Mouse (Mus musculus) gastrocnemius, adult 18-20 months (tissue): Measurements from ENCODE around the gene Cep57l1. TPM values are rescaled to one million over a fixed set of nuclear protein-coding genes. Genes with fewer than 3 reads are reported as not detected.

Experiments
- DNase-seq: peaks from one replicate; pipeline ENCODE4 v3.0.0; 2021; ENCODE audit warnings: low spot score
- total RNA-seq, 2 experiments: library from RNA; stranded (reverse); gene quantifications; 2 replicates each; pipeline ENCODE4 v1.2.3; 2021

The Cep57l1 gene
- total RNA-seq, 2 experiments from 2014 or later: 2.0 to 2.6 TPM

DNA sequence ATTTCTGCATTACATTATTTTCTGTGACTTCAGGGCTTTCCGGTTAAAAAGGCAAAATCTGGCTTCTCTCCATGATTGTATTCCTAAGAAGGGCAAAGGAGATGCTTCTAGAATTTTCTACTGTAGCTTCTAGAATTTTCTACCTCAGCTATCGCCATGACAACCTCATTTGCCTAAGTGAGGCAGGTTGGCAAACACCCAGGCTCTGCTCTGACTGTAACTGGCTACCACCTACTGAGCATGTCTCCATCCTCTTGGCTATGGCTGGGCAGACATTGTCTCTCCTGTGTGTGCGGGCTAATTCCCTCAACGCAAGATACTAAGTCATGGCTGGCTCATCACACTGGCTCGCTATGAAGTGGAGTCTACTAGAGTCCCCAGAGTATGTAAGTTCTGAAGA, 63.1 kb downstream of the Cep57l1 start:
- DNase-seq: no peak

- DNase-seq: no peak
These were observed 65.7 kb downstream of the Cep57l1 start for GRCm38 (mm10) chr10:41744006-41744405.

GRCm38 (mm10) chr10:41740221-41740620, 69.5 kb downstream of the Cep57l1 start:
- no peak for DNase-seq

DNA sequence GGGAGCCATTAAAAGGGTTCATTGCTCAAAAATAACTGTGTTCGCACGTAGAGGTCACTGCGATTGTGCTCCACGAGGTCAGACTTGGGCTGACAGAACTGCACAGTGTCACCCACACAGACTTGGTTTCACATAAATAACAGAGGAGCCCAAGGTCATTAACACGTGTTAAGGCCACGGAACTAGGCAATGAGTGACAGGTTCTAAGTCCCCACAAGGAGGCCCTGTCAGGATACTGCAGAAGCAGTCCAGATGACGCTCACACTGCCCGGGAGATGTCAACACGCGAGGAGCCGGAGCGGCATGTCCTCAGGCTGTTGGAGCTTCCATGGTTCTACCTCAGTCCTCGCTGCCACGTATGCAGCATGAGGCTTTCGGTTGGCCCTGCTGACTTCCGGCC, 72.4 kb downstream of the Cep57l1 start:
- DNase-seq: no peak

DNA sequence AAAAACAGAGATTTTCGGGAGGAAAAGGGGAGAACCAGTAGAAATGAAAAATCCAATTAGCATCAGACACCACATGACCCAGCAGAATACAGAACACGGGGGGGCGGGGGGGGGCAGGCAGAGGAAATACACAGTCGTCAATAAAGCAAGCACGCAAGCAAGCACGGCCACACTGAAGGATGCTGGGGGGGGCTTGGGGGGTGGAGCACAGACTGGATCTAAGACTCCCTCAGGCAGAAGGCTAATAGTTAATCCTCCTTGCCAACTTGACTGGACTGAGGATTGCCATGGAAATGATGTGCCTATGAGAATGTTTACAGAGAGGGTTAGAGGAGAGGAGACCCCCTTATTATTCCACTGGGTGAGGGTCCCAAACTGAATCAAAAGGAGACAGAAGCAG, 74.3 kb downstream of the Cep57l1 start:
- DNase-seq: no peak

DNA sequence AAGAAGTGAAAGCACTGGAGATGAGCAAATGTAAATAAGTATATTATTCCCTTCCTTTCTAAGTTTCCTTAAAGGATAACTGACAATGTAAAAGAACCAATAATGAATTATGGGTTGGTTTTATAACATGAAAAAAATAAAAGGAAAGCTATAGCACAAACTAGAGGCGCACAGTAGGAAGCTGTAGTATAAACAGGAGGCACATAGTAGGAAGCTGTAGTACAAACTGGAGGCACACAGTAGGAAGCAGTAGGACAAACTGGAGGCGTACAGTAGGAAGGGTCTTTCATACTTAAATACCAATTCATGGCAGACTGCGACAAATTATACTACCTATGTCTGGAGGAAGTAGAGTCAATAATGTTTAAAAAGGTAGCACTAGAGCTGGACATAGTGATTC, 76.5 kb downstream of the Cep57l1 start:
- no peak for DNase-seq

DNA sequence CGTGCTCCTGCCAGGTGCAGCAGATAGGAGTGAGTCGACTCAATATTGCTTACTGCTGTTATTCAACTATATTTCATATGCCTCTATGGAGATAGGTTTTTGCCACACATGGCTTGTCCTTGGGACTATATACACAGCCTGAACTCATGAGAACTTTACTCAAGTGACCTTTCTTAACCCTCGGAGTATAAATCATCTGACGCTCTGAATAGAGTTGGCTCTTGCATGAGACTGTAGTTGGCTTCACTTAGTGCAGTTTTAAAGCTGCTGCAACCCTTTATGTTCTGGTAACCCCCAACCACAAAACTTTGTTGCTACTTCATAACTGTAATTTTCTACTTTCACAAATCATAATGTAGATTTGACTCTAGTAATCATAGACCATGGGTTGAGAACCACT, 77.7 kb downstream of the Cep57l1 start:
- DNase-seq: peak; percentile 19

DNA sequence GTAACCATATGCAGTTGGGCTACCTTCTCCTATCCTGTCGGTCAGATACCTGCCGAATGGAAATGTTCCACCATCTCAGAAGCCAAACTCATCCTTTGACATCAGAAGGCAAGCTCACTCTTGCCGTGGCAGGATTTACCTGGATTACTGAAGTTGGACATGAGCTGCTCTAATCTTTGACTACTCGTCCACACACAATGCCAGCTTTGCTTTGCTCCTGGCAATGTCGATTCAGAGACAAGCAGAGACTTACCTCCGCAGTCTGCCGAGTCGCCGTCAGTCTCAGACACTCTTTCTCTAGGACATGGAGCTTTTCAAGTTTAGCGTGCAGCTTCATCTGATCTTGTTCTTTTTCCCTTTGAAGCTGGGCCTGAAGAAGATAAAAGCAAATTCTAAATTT, 78.9 kb downstream of the Cep57l1 start:
- no peak for DNase-seq

- DNase-seq: no peak
These were observed 83.5 kb downstream of the Cep57l1 start for GRCm38 (mm10) chr10:41726215-41726614.

DNA sequence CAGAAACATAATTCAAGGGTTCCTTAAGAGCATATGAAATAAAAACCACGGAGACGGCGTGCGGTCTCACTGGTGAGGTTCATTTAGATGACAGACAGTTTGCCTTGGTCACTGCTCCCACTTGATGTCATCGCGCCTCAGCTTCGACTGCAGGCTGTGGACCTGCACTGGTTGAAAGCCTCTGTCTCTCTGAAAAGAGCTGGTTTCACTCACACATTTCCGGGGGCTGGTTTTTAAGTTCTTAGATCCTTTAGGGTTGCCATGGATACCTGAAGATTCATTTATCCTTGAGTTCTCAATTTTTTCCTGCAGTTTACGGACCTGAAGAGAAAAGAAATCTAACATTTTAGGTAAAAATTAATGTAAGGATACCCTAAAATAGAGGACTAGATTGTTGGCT, 90.1 kb downstream of the Cep57l1 start:
- DNase-seq: no peak

DNA sequence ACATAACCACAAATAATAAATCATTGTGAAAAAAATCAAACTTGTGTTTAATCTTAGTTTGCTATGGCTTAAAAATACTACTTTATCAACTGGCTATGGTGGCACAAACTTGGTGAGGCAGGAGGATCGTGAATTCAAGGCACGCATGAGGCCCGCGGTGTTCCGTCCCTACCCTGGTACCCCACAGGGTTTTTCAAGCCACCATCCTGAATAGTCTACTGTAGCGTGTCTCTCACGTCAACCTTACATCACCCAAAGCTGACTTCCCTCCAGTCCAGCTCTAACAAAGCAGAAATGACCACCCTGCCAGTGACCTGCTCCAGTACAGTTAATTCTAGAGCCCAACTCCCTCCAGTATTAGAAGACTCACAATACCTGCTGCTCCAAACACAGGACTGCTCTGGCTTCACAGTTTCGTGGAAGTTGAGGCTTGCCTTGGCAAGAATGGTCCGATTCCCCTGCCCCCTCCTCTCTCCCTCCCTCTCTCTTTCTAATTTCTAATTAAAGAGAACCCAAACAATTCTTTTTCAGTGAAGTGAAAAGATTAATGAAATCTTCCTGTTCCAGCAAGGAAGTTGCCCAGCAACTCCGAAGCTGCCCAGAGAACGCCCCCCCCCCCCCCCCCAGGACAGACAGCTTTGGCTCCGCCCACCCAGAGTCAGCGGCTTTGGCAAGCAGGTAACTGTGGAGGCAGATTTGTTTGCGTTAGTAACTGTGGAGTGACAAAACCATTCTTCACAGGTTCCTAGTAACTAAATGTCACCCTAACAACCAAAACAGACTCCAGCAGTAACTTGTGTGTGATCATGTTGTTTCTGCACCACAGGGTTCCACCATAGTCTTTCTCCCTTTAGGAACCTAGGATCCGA, 93.4 kb downstream of the Cep57l1 start, which contains the start of gene Ccdc162:
Ccdc162 (minus strand) TSS at position 606 of the 869 bp plus-strand sequence.
- DNase-seq: no peak

GRCm38 (mm10) chr10:41715557-41715956, 94.1 kb downstream of the Cep57l1 start:
- DNase-seq: no peak

DNA sequence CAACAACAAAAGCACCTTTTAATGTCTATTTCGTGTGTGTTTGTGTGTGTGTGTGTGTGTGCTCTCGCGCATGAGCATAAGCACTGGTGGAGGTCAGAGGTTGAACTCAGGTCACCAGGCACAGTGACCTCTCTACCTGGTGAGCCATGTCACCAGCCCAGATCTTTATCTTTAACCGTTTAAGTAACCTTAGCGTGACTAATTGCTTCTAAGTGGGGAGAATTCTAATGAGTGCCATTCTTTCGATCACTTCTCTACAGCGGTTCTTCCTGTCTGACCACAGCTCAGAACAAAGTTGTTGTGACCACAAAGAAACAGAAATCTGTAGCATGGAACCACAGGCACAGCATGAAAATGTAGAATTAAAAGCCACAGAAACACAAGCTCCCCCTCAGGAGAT, 98.2 kb downstream of the Cep57l1 start:
- DNase-seq: no peak

- peak; percentile 58 for DNase-seq
These were observed 98.9 kb downstream of the Cep57l1 start for GRCm38 (mm10) chr10:41710773-41711172.

- DNase-seq: no peak
These were observed 100.3 kb downstream of the Cep57l1 start for GRCm38 (mm10) chr10:41709341-41709740.

DNA sequence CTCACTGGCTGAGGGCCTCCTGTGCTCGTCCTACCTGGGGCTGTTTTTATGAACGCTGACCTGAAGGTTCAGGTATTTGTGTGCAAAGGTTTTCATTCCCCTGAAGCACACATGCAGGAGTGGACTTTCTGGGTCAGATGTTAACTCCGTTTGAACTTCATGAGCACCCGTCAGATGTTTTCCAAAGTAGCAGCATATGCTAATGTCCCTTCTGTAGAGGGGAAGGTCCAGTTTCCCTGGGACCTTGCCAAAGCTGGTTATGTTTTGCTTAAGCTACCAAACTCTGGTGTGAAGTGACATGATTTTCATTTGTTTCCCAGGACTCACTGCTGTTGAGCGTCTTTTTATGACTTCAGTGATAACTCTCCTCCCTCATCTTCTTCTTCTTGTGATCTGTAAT, 110.0 kb downstream of the Cep57l1 start:
- DNase-seq: no peak

DNA sequence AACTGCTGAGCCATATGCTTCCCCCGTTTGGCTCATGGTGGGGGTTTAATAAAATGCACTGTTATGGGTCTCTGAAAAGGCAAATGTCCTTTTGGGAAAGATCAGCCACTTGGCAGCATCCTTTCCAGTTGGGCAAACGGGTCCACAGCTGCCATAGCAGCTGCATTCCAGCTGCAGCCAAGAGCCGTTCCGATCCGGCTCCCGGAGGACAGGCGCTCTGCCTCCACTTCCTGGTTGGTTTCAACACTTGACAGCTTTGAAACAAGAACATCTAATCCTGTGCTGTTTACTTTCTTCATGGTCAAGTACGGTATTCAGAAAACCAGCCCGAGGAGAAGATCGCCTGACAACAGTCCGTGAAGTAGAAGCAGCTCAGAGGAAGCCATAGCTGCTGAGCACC, 112.6 kb downstream of the Cep57l1 start:
- DNase-seq: no peak

DNA sequence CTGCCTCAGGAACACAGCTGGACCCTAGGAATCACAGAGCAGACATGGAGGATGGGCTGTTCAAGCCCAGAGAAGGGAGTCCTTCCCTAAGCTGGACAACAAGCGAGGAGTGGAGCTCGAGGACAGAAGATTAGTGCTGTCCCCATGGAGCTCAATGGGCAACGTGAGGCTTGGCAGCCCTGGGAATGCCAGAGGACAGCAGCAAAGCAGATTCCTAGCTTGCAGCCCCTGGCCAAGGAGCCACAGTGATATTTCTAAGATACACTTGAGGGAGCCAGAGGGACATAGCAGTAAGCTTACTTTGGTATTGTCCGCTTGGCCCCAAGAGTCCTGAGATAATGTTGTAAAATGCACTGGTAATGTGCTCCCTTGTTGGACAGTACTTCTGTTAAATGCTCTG, 118.7 kb downstream of the Cep57l1 start:
- DNase-seq: no peak

- peak; percentile 69 for DNase-seq
These were observed 119.5 kb downstream of the Cep57l1 start for GRCm38 (mm10) chr10:41689941-41690887.

- peak; percentile 51 for DNase-seq
These were observed 125.1 kb downstream of the Cep57l1 start for GRCm38 (mm10) chr10:41684548-41684996.

- peak; percentile 87 for DNase-seq
These were observed 126.9 kb downstream of the Cep57l1 start for GRCm38 (mm10) chr10:41682546-41683393.
